Mouse (Mus musculus) forebrain, embryonic 11.5 days (tissue): ENCODE data around the gene Sppl2c. TPM values are rescaled to one million over a fixed set of nuclear protein-coding genes. Genes with fewer than 3 reads are reported as not detected.

Experiments
- ATAC-seq: fragments of 200-750 bp; cut with Nextera tagmentation; replicated peaks from 2 replicates; pipeline ENCODE4 v1.8.0; 2017; ENCODE audit warnings: moderate TSS enrichment; ENCODE audit not compliant: low FRiP score
- DNase-seq: peaks from one replicate; pipeline ENCODE4 v3.0.0-alpha.2; 2017; ENCODE audit warnings: low spot score
- H3K27ac ChIP-seq: fragments of 300-500 bp; sonication (generic); 2 replicates; pipeline ENCODE4 v1.5.1; 2014; ENCODE audit warnings: low read depth, low read length
- H3K27me3 ChIP-seq: fragments of 300-500 bp; sonication (generic); 2 replicates; pipeline ENCODE4 v1.6.1; 2014; ENCODE audit warnings: mild to moderate bottlenecking, low read length, mixed read lengths; ENCODE audit not compliant: control insufficient read depth, insufficient read depth
- H3K36me3 ChIP-seq: fragments of 300-500 bp; sonication (generic); 2 replicates; pipeline ENCODE4 v1.6.1; 2014; ENCODE audit warnings: mild to moderate bottlenecking, low read length, moderate library complexity, mixed read lengths; ENCODE audit not compliant: control insufficient read depth, insufficient read depth
- H3K4me1 ChIP-seq: fragments of 300-500 bp; sonication (generic); replicated peaks from 2 replicates; pipeline ENCODE4 v1.6.1; 2014; ENCODE audit warnings: low read length, mixed read lengths; ENCODE audit not compliant: control insufficient read depth, insufficient read depth
- H3K4me2 ChIP-seq: fragments of 300-500 bp; sonication (generic); 2 replicates; pipeline ENCODE4 v1.6.1; 2014; ENCODE audit warnings: low read depth, mild to moderate bottlenecking, low read length, moderate library complexity, mixed read lengths; ENCODE audit not compliant: severe bottlenecking
- H3K4me3 ChIP-seq: fragments of 300-500 bp; sonication (generic); 2 replicates; pipeline ENCODE4 v1.5.1; 2014; ENCODE audit warnings: low read depth, low read length
- H3K9ac ChIP-seq: fragments of 300-500 bp; sonication (generic); 2 replicates; pipeline ENCODE4 v1.6.1; 2014; ENCODE audit warnings: low read length
- H3K9me3 ChIP-seq: fragments of 300-500 bp; sonication (generic); 2 replicates; pipeline ENCODE4 v1.6.1; 2016; ENCODE audit warnings: low read length, mixed read lengths; ENCODE audit not compliant: control insufficient read depth
- WGBS: fragments of 180-500 bp; shearing (Covaris S2); extraction: QIAGEN DNeasy Blood & Tissue Kit; methylation state at CpG from one replicate; pipeline ENCODE4 v1.1.7; 2014; 5-methylcytosine and 5-hydroxymethylcytosine counted together
- polyA plus RNA-seq: library from polyadenylated mRNA; unstranded; fragments of >200 nt; fragmentation: Nextera tagmentation; extraction: Ambion mirVana; gene quantifications from 2 replicates; pipeline ENCODE4 v1.2.1, GENCODE M21; 2014

Sppl2c gene
- polyA plus RNA-seq, 1 experiment from 2014 or later: not detected

- Histone ChIP-seq H3K9ac (no peak overlapping the region), H3K36me3 (no peaks in the 10 kb centered on the region), H3K4me1 (peaks cover 5% of the 10 kb centered on the region), H3K27me3 (peaks cover 36% of the 10 kb centered on the region), H3K4me3 (no peak overlapping the region), H3K4me2 (no peak overlapping the region), H3K27ac (no peak overlapping the region), H3K9me3 (no peaks in the 10 kb centered on the region)
- no peak for DNase-seq
- 70% methylated on average over 7 of the region's 7 CpGs for WGBS
- ATAC-seq: no peak
Measured at GRCm38 (mm10) chr11:104237226-104237625, 51.1 kb downstream of the Sppl2c start.

GRCm38 (mm10) chr11:104237958-104238747, 52.0 kb downstream of the Sppl2c start:
- WGBS: 69% methylated on average over 13 of the region's 13 CpGs
- no peak overlapping the region for H3K4me3 ChIP-seq
- no peak overlapping the region for H3K9ac ChIP-seq
- ATAC-seq (no peak), DNase-seq (no peak)
- H3K4me2 ChIP-seq: no peak overlapping the region
- no peaks in the 10 kb centered on the region for H3K36me3 ChIP-seq
- H3K27ac ChIP-seq: no peak overlapping the region
- H3K27me3 ChIP-seq: peaks cover 27% of the 10 kb centered on the region
- H3K4me1 ChIP-seq: no peaks in the 10 kb centered on the region; the same call in 1 of the 2 replicates
- no peaks in the 10 kb centered on the region for H3K9me3 ChIP-seq

Other genes with a start within 250 kb of the Sppl2c start
- gene Nsf, start 232.3 kb upstream of the Sppl2c start, polyA plus RNA-seq: 52.6 and 61.2 TPM in 2 replicates
- 124 TPM in 2 replicates for gene Arf2, start 219.6 kb upstream of the Sppl2c start, polyA plus RNA-seq
- 0.24 TPM in 1 of 2 replicates, not detected in the other for gene Crhr1, start 53.5 kb upstream of the Sppl2c start, polyA plus RNA-seq
- 33.0 and 43.1 TPM in 2 replicates for gene Mapt, start 45.1 kb downstream of the Sppl2c start, polyA plus RNA-seq